Mouse (Mus musculus) liver, embryonic 14.5 days (tissue): ENCODE measurements around the gene Cass4. TPM values are rescaled to one million over a fixed set of nuclear protein-coding genes. Genes with fewer than 3 reads are reported as not detected.

Experiments used
- ATAC-seq: fragments of 200-750 bp; cut with Nextera tagmentation; 2 replicates; pipeline ENCODE4 v1.8.0; 2017; ENCODE audit warnings: moderate number of reproducible peaks, mild to moderate bottlenecking, moderate library complexity; ENCODE audit not compliant: insufficient read depth
- DNase-seq, 3 experiments: peaks; one replicate each; pipeline ENCODE4 v3.0.0-alpha.2; 2012 to 2013; ENCODE audit warnings: low read depth in 3 of 3, low spot score in 3 of 3
- H3K27ac ChIP-seq: fragments of 300-500 bp; sonication (generic); 2 replicates; pipeline ENCODE4 v1.5.1; 2014; ENCODE audit warnings: moderate library complexity, mild to moderate bottlenecking, control low read depth, inconsistent platforms
- H3K27me3 ChIP-seq: fragments of 300-500 bp; sonication (generic); 2 replicates; pipeline ENCODE4 v1.6.1; 2014; ENCODE audit warnings: mild to moderate bottlenecking, low read length, moderate library complexity; ENCODE audit not compliant: control insufficient read depth, insufficient read depth
- H3K36me3 ChIP-seq: fragments of 300-500 bp; sonication (generic); replicated peaks from 2 replicates; pipeline ENCODE4 v1.6.1; 2014; ENCODE audit warnings: low read depth; ENCODE audit not compliant: control insufficient read depth, insufficient read depth
- H3K4me1 ChIP-seq, 2 experiments: fragments of 200-500 bp in 1 of 2; fragments of 300-500 bp in 1 of 2; sonication (generic) in 1 of 2; replicated peaks; 2 replicates each; pipeline ENCODE4 v1.6.1; 2012 to 2014; ENCODE audit warnings: antibody characterized with exemption in 1 of 2, inconsistent platforms in 1 of 2, low read length in 1 of 2; ENCODE audit not compliant: control insufficient read depth in 2 of 2, insufficient read depth in 2 of 2
- H3K4me2 ChIP-seq: fragments of 300-500 bp; sonication (generic); 2 replicates; pipeline ENCODE4 v1.6.1; 2014; ENCODE audit warnings: low read depth, mild to moderate bottlenecking, control low read depth, moderate library complexity
- H3K4me3 ChIP-seq, 2 experiments: fragments of 200-500 bp in 1 of 2; fragments of 300-500 bp in 1 of 2; sonication (generic) in 1 of 2; 2 replicates each; pipeline ENCODE4 v1.5.1; 2012 to 2014; ENCODE audit warnings: low read depth in 2 of 2, low read length in 2 of 2, mild to moderate bottlenecking in 2 of 2, control low read depth in 1 of 2, inconsistent platforms in 1 of 2, moderate library complexity in 1 of 2; ENCODE audit not compliant: insufficient read depth in 1 of 2
- H3K9ac ChIP-seq: fragments of 300-500 bp; sonication (generic); replicated peaks from 2 replicates; pipeline ENCODE4 v1.6.1; 2014; ENCODE audit warnings: mild to moderate bottlenecking, control low read depth, moderate library complexity
- H3K9me3 ChIP-seq: fragments of 300-500 bp; sonication (generic); 2 replicates; pipeline ENCODE4 v1.6.1; 2016; ENCODE audit warnings: low read length, mixed read lengths; ENCODE audit not compliant: control insufficient read depth
- CTCF ChIP-seq: IDR thresholded peaks from 2 replicates; pipeline ENCODE4 v1.5.1; 2016; ENCODE audit warnings: antibody characterized with exemption, low read depth, control low read depth
- EP300 ChIP-seq: IDR thresholded peaks from 2 replicates; pipeline ENCODE4 v1.6.1; 2016; ENCODE audit warnings: antibody characterized with exemption, low read depth
- WGBS: fragments of 180-500 bp; shearing (Covaris S2); extraction: QIAGEN DNeasy Blood & Tissue Kit; methylation state at CpG from one replicate; pipeline ENCODE4 v1.1.7; 2014; ENCODE audit not compliant: insufficient replicate concordance; 5-methylcytosine and 5-hydroxymethylcytosine counted together
- polyA plus RNA-seq, 2 experiments: library from polyadenylated mRNA; depleted of rRNA in 1 of 2; stranded (reverse) in 1 of 2; unstranded in 1 of 2; fragments of >200 nt; fragmentation: Nextera tagmentation in 1 of 2; extraction: Ambion mirVana in 1 of 2; gene quantifications; 2 replicates each; pipeline versions ENCODE4 v1.2.1 to v1.2.3; 2012 to 2014

Gene Cass4
- polyA plus RNA-seq, 2 experiments: 0.45 to 0.75 TPM

- H3K27me3 ChIP-seq: no peaks in the 10 kb centered on the region
- DNase-seq: no peak
- no peak overlapping the region for H3K9ac ChIP-seq
- H3K36me3 ChIP-seq: peaks cover 7% of the 10 kb centered on the region
- no peak overlapping the region for H3K4me3 ChIP-seq
- H3K27ac ChIP-seq: no peak overlapping the region
- ATAC-seq: no peak
- no peak overlapping the region for H3K4me2 ChIP-seq
- no peaks in the 10 kb centered on the region for H3K9me3 ChIP-seq
- 71% methylated on average over 8 of the region's 8 CpGs for WGBS
- TF ChIP-seq EP300: no peak
- no peak for TF ChIP-seq CTCF
- H3K4me1 ChIP-seq: no peaks in the 10 kb centered on the region
Observed at GRCm38 (mm10) chr2:172473591-172473990, 80.0 kb downstream of the Cass4 start.

GRCm38 (mm10) chr2:172474970-172475369 lies 81.4 kb downstream of the Cass4 start:
- Histone ChIP-seq H3K4me1 (no peaks in the 10 kb centered on the region), H3K9me3 (no peaks in the 10 kb centered on the region), H3K4me3 (no peak overlapping the region), H3K4me2 (no peak overlapping the region), H3K36me3 (no peaks in the 10 kb centered on the region), H3K27me3 (no peaks in the 10 kb centered on the region), H3K9ac (no peak overlapping the region), H3K27ac (no peak overlapping the region)
- no peak for ATAC-seq
- peak in 1 of 3 experiments; percentile 9 for DNase-seq
- 26% methylated on average over 6 of the region's 6 CpGs for WGBS
- peak; percentile 67 for TF ChIP-seq CTCF
- TF ChIP-seq EP300: no peak

- no peak for ATAC-seq
- WGBS: 13% methylated on average over 10 of the region's 10 CpGs
Observed at GRCm38 (mm10) chr2:172476707-172477260, 83.2 kb downstream of the Cass4 start.

GRCm38 (mm10) chr2:172477350-172477749 lies 83.8 kb downstream of the Cass4 start:
- WGBS: 39% methylated on average over 3 of the region's 3 CpGs
- H3K4me2 ChIP-seq: no peak overlapping the region
- ATAC-seq: no peak

More at GRCm38 (mm10) chr2:172476707-172477260, 83.2 kb downstream of the Cass4 start:
- Histone ChIP-seq H3K4me3 (no peak overlapping the region), H3K9me3 (no peaks in the 10 kb centered on the region), H3K4me2 (no peak overlapping the region), H3K36me3 (no peaks in the 10 kb centered on the region), H3K27ac (no peak overlapping the region), H3K9ac (no peak overlapping the region), H3K27me3 (no peaks in the 10 kb centered on the region), H3K4me1 (no peaks in the 10 kb centered on the region)
- TF ChIP-seq CTCF: no peak
- no peak for TF ChIP-seq EP300
- no peak for DNase-seq

GRCm38 (mm10) chr2:172477860-172478259 lies 84.3 kb downstream of the Cass4 start:
- no peak for ATAC-seq
- no peak for TF ChIP-seq EP300
- TF ChIP-seq CTCF: peak; percentile 74
- 3% methylated on average over 2 of the region's 2 CpGs for WGBS

More at GRCm38 (mm10) chr2:172477350-172477749, 83.8 kb downstream of the Cass4 start:
- no peak for TF ChIP-seq CTCF
- no peak for TF ChIP-seq EP300
- DNase-seq: no peak
- no peak overlapping the region for H3K9ac ChIP-seq
- no peaks in the 10 kb centered on the region for H3K27me3 ChIP-seq
- H3K9me3 ChIP-seq: no peaks in the 10 kb centered on the region
- H3K27ac ChIP-seq: no peak overlapping the region
- H3K4me1 ChIP-seq: no peaks in the 10 kb centered on the region
- H3K36me3 ChIP-seq: no peaks in the 10 kb centered on the region
- H3K4me3 ChIP-seq: no peak overlapping the region

More at GRCm38 (mm10) chr2:172477860-172478259, 84.3 kb downstream of the Cass4 start:
- no peaks in the 10 kb centered on the region for H3K4me1 ChIP-seq
- no peaks in the 10 kb centered on the region for H3K9me3 ChIP-seq
- H3K4me2 ChIP-seq: no peak overlapping the region
- H3K27ac ChIP-seq: no peak overlapping the region
- no peaks in the 10 kb centered on the region for H3K27me3 ChIP-seq
- H3K9ac ChIP-seq: no peak overlapping the region
- H3K4me3 ChIP-seq: no peak overlapping the region
- H3K36me3 ChIP-seq: no peaks in the 10 kb centered on the region
- DNase-seq: peak in 2 of 3 experiments; percentile 24 to 28
